24 mouse cellular contexts compared by ENCODE assay signal in genomic region chr16:87692591-87692990, GRCm38 (mm10). TPM values are rescaled to one million over a fixed set of nuclear protein-coding genes. Genes with fewer than 3 reads are reported as not detected.
DNase-seq lines count a peak whose midpoint lies in the region; ATAC-seq and TF ChIP-seq lines count a peak whose summit lies in the region.
"Had no signal": no experiment of that assay in that cellular context is flagged by ENCODE, and none has a peak within 500 bp of the region (broad histone marks: within the 10 kb centered on the region; RNA-seq: fewer than 3 reads in every experiment).

No protein-coding gene starts in this region.

- H3K79me2 ChIP-seq in CH12.LX (replicated peaks; ENCODE audit: control insufficient read depth, extremely low read depth, insufficient read depth, poor library complexity, severe bottlenecking) = no peaks in the 10 kb centered on the region

- no peaks in the 10 kb centered on the region for H3K27me3 ChIP-seq in CH12.LX (replicated peaks)
- no peaks in the 10 kb centered on the region for H3K27me3 ChIP-seq in lung, postnatal 0 days (replicated peaks; ENCODE audit: insufficient read depth, low read length)
- H3K27me3 ChIP-seq: heart, embryonic 12.5 days; heart, embryonic 15.5 days; Patski had no signal

- no peaks in the 10 kb centered on the region for H3K36me3 ChIP-seq in CH12.LX (replicated peaks in 1 of 2; ENCODE audit: control insufficient read depth in 1 of 2, insufficient read depth in 1 of 2, low read length in 1 of 2)
- no peaks in the 10 kb centered on the region for H3K36me3 ChIP-seq in lung, postnatal 0 days (ENCODE audit: insufficient read depth, low read length)
- H3K36me3 ChIP-seq: forebrain, embryonic 10.5 days; G1E; heart, embryonic 12.5 days; heart, embryonic 15.5 days had no signal

- 86% methylated on average over 2 of the region's 2 CpGs for WGBS in lung, postnatal 0 days

- H3K4me3 ChIP-seq in CH12.LX (replicated peaks in 1 of 3; ENCODE audit: low read depth in 2 of 3, low read length in 2 of 3, poor library complexity in 1 of 3) = no peak overlapping the region
- no peak overlapping the region for H3K4me3 ChIP-seq in lung, postnatal 0 days (ENCODE audit: low read depth, low read length)
- H3K4me3 ChIP-seq: forebrain, embryonic 10.5 days; heart, embryonic 12.5 days; heart, embryonic 15.5 days had no signal

- H3K27ac ChIP-seq in CH12.LX (ENCODE audit: insufficient read depth, low read depth) = no peak overlapping the region
- H3K27ac ChIP-seq in lung, postnatal 0 days (ENCODE audit: low read length) = no peak overlapping the region
- H3K27ac ChIP-seq: forebrain, embryonic 10.5 days; heart, embryonic 15.5 days; hindbrain, embryonic 14.5 days; hindbrain, postnatal 0 days had no signal

- H3K9ac ChIP-seq in CH12.LX (ENCODE audit: insufficient read depth, low read depth) = no peak overlapping the region
- no peak overlapping the region for H3K9ac ChIP-seq in lung, postnatal 0 days (replicated peaks; ENCODE audit: low read depth)
- H3K9ac ChIP-seq: forebrain, postnatal 0 days; heart, embryonic 12.5 days; heart, embryonic 15.5 days; hindbrain, embryonic 14.5 days had no signal

- DNase-seq in heart, adult 11 months = peak; percentile 31
- DNase-seq in heart, postnatal 4 days = no peak
- no peak for DNase-seq in CH12.LX (ENCODE audit: extremely low read depth)
- peak; percentile 41 to 44 for DNase-seq in thymus, postnatal 10 days (ENCODE audit: low spot score in 2 of 2)
- DNase-seq in thymus, postnatal 4 days = peak; percentile 74
- no peak for DNase-seq in right cerebral cortex, adult 2 months (ENCODE audit: low spot score in 2 of 2)
- DNase-seq in lung, postnatal 0 days (ENCODE audit: low spot score) = no peak
- DNase-seq: adrenal gland, postnatal 10 days; adrenal gland, postnatal 36 days; cerebellum, adult 18-20 months; cerebellum, adult 9-10 months; cerebellum, postnatal 14 days; forebrain, postnatal 0 days; gastrocnemius, postnatal 25 days; heart, postnatal 10 days; heart, postnatal 36 days had no signal

- no peaks in the 10 kb centered on the region for H3K9me3 ChIP-seq in CH12.LX (replicated peaks; ENCODE audit: low read length)
- no peaks in the 10 kb centered on the region for H3K9me3 ChIP-seq in lung, postnatal 0 days (ENCODE audit: low read length)
- H3K9me3 ChIP-seq: forebrain, embryonic 10.5 days; G1E; heart, embryonic 15.5 days had no signal

- in situ Hi-C loops in CH12.LX (cut with MboI; ENCODE audit: low pct_ligation_motif_present, low pct_unique_long_range_greater_than_20kb, low sequenced_read_pairs) = no loop called here

- ATAC-seq in lung, postnatal 0 days = no peak
- ATAC-seq: forebrain, embryonic 14.5 days; forebrain, postnatal 0 days; hindbrain, postnatal 0 days; Patski had no signal

- TF ChIP-seq EP300 in CH12.LX (IDR thresholded peaks at IDR 0.05; ENCODE audit: low read length) = 0 out of 2 replicates have a peak, but pooled peaks have one; percentile 13
- no peak for TF ChIP-seq EP300 in lung, postnatal 0 days (IDR thresholded peaks at IDR 0.05)

- dilution Hi-C loops in CH12.LX (cut with MboI; ENCODE audit: extremely low pct_ligation_motif_present, extremely low pct_unique_long_range_greater_than_20kb, low sequenced_read_pairs) = no loop called here

- no peak for TF ChIP-seq POLR2A in CH12.LX (IDR thresholded peaks at IDR 0.05; ENCODE audit: low read depth, low read length)

- TF ChIP-seq RAD21 in CH12.LX (IDR thresholded peaks at IDR 0.05; ENCODE audit: low read depth, low read length) = no peak

- H3K4me2 ChIP-seq in CH12.LX (ENCODE audit: insufficient read depth, low read depth, poor library complexity, severe bottlenecking) = no peak overlapping the region
- H3K4me2 ChIP-seq in lung, postnatal 0 days (replicated peaks; ENCODE audit: low read depth, low read length) = no peak overlapping the region
- H3K4me2 ChIP-seq: heart, embryonic 12.5 days; heart, embryonic 15.5 days; hindbrain, embryonic 14.5 days had no signal

- H3K4me1 ChIP-seq in CH12.LX (ENCODE audit: control insufficient read depth in 1 of 2, insufficient read depth in 2 of 2) = peaks cover 4 to 26% of the 10 kb centered on the region in 2 experiments
- peaks cover 3% of the 10 kb centered on the region; the same call in 1 of the 2 replicates for H3K4me1 ChIP-seq in lung, postnatal 0 days (ENCODE audit: insufficient read depth, low read depth, low read length)

- no peak for TF ChIP-seq CTCF in CH12.LX (conservative IDR thresholded peaks at IDR 0.05 in 1 of 2, IDR thresholded peaks at IDR 0.05 in 1 of 2; ENCODE audit: low read depth in 2 of 2, low read length in 2 of 2)
- TF ChIP-seq CTCF in lung, postnatal 0 days (IDR thresholded peaks at IDR 0.05) = no peak

TF ChIP-seq in CH12.LX, 34 proteins besides CTCF, POLR2A, EP300 and RAD21:
- TF ChIP-seq E2F4 (IDR thresholded peaks at IDR 0.05; ENCODE audit: insufficient replicate concordance, low read depth, low read length) (no peak), USF2 (conservative IDR thresholded peaks at IDR 0.05; ENCODE audit: low read depth, low read length) (no peak), PAX5 (IDR thresholded peaks at IDR 0.05; ENCODE audit: low read length) (no peak), TCF12 (IDR thresholded peaks at IDR 0.05; ENCODE audit: low read depth, low read length) (no peak), MAFK (IDR thresholded peaks at IDR 0.05; ENCODE audit: insufficient replicate concordance, low read length) (no peak), IRF4 (IDR thresholded peaks at IDR 0.05; ENCODE audit: low read depth, low read length) (no peak), ZMIZ1 (IDR thresholded peaks at IDR 0.05; ENCODE audit: low read depth, low read length) (no peak), ZC3H11A (IDR thresholded peaks at IDR 0.05; ENCODE audit: low read depth, low read length) (no peak), SMC3 (IDR thresholded peaks at IDR 0.05; ENCODE audit: low read depth, low read length) (no peak), JUN (IDR thresholded peaks at IDR 0.05; ENCODE audit: insufficient read depth, low read depth, low read length) (no peak), SIN3A (IDR thresholded peaks at IDR 0.05; ENCODE audit: low read length) (no peak), JUND (conservative IDR thresholded peaks at IDR 0.05; ENCODE audit: low read depth, low read length) (no peak), ZNF384 (IDR thresholded peaks at IDR 0.05; ENCODE audit: low read depth, low read length) (no peak), BHLHE40 (IDR thresholded peaks at IDR 0.05; ENCODE audit: low read depth, low read length) (no peak), NRF1 (IDR thresholded peaks at IDR 0.05; ENCODE audit: low read depth, low read length) (no peak), NELFE (IDR thresholded peaks at IDR 0.05; ENCODE audit: low read depth, low read length) (no peak), MAZ (IDR thresholded peaks at IDR 0.05; ENCODE audit: low read depth, low read length) (no peak), TBP (conservative IDR thresholded peaks at IDR 0.05; ENCODE audit: low read depth, low read length) (no peak), GABPA (IDR thresholded peaks at IDR 0.05; ENCODE audit: insufficient replicate concordance, low read depth, low read length) (no peak)

RNA-seq across cellular contexts. Expression of gene Bach1, which starts 6.2 kb away (rescaled TPM):
- 10 to 100 TPM; 25.9 to 28.7 TPM for total RNA-seq in heart, postnatal 4 days (2021)
- total RNA-seq in CH12.LX (2012; rRNA removed) = 11.2 and 13.4 TPM in 2 replicates
- 10.4 and 11.4 TPM in 2 replicates for total RNA-seq in CH12.LX (2014; rRNA removed)
- 19.9 and 20.9 TPM in 2 replicates for polyA plus RNA-seq in CH12.LX (2012; ENCODE audit: insufficient read length, low read depth)
- 13.1 and 13.7 TPM in 2 replicates for polyA plus RNA-seq in lung, postnatal 0 days (2015; fragmentation: Nextera tagmentation; extraction: Ambion mirVana)

Comparison
In these comparisons a context has a peak if more than half of its experiments do, and no peak if none do; other contexts are left out.
1. DNase-seq: peak in heart, adult 11 months (single experiment), thymus, postnatal 10 days (2 of 2) and thymus, postnatal 4 days (single experiment); none in heart, postnatal 4 days (single experiment), CH12.LX (single experiment), right cerebral cortex, adult 2 months (0 of 2) and lung, postnatal 0 days (single experiment).